Mouse (Mus musculus): ENCODE results near the gene Glp1r. TPM values are rescaled to one million over a fixed set of nuclear protein-coding genes. Genes with fewer than 3 reads are reported as not detected.

Gene Glp1r
- total RNA-seq (2015) (0.07 TPM in 1 of 2 replicates, not detected in the other), total RNA-seq (2017) (not detected in 2 replicates)

DNA sequence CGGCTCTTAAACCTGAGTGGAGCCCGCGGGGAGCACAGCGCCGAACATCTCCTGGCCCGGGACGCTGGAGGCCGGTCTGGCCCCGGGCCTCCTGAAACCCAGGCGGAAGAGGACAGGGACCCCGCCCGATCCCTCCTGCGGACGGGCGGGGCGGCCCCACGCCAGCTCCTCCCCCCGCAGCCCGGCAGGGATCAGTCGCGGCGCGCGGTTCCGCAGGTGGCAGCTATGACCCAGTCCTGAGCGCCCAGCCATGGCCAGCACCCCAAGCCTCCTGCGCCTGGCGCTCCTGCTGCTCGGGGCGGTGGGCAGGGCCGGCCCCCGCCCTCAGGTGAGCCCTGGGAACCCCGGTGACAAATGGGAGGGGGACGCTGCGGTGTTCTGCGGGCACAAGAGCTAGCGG is at the start of gene Glp1r:
Glp1r (plus strand) TSS at position 191 of the 400 bp plus-strand sequence.
- ATAC-seq (ENCODE audit: poor library complexity, severe bottlenecking): peak; percentile 56

DNA sequence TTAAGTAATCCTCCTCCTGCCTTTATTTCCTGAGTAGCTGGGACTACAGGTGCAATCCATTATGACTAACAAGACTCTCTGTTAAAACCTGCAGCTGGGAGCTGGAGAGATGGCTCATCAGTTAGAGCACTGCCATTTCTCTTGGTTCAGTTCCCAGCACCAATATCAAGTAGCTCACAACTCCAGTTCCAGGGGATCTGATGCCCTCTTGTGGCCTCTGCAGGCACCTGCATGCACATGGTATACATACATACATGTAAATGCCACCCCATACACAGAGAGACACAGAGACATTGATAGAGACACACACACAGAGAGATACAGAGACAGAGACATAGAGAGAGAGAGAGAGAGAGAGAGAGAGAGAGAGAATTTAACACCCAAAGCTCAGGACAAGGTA is 49.3 kb upstream of the Glp1r start:
- no peak for ATAC-seq (ENCODE audit: poor library complexity, severe bottlenecking)

DNA sequence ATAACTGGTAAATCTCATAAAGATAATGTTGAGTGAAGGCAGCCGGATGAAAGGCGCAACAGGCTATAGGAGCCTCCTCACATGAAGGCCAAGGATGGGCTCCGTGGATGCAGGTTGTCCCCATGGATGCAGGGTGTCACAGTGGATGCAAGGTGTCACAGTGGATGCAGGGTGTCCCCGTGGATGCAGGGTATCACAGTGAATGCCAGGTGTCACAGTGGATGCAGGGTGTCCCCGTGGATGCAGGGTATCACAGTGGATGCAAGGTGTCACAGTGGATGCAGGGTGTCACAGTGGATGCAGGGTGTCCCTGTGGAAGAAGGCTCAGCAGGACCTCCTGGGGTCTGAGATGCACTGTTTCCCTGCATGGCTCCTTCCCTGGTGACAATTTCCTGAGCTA is 44.3 kb upstream of the Glp1r start:
- no peak for ATAC-seq (ENCODE audit: poor library complexity, severe bottlenecking)

DNA sequence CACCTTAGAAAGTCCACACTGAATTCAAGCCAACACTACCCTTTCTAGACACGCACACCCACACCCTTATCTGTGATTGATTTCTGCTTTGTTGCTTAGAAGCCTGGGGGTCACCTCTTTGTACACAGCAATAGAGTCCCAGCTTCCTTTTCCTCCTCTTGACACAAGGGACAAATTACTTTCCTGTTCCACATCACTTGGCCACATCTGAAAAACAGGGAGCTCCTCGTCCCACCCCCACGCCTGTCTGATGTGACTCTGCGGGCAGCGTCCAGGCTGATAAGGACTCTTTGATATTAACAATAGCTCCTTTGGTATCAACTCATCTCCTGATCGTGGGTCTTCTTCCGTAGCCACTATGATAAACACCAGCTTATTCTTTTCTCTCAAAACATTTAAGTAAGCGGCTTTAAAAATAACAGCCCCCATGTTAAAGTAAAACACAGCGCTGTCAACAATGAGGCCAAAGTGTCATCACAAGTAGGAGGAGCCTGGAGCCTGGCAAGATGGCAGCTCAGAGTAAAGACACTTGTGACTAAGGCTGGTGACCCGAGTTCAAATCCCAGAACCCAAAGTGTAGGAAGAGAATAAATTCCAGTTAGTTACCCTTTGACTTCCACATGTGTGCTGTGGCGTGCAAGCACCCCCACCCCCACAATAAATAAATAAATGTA is 42.9 kb upstream of the Glp1r start:
- no peak for ATAC-seq (ENCODE audit: poor library complexity, severe bottlenecking)

DNA sequence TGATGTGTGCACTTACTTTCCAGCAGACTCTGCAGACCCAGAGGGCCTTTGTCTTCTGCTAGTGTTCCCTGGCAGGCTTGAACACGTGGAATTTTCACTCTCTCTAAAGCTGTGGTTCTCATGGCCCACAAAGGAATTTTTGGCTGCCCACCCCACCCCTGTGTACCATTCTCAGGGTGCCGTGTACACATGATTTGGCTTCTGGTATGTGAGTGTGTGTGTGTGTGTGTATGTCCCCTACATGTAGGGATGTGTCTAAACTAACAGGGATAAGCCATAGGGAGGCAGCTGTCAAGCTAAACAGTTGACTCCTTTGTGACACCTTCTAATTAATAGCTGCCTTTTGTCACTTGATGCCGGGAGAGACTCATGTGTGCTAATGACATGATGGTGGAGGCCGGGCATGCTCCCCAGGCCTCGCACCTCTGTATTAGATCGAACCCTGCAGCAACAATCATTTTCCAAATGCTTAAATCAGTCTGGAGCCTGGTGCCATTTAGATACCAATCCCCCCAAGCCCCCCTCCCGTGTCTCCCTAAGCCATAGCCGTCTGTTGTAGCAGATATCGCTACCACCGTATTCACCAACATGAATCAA is 41.5 kb upstream of the Glp1r start:
- ATAC-seq (ENCODE audit: poor library complexity, severe bottlenecking): no peak

DNA sequence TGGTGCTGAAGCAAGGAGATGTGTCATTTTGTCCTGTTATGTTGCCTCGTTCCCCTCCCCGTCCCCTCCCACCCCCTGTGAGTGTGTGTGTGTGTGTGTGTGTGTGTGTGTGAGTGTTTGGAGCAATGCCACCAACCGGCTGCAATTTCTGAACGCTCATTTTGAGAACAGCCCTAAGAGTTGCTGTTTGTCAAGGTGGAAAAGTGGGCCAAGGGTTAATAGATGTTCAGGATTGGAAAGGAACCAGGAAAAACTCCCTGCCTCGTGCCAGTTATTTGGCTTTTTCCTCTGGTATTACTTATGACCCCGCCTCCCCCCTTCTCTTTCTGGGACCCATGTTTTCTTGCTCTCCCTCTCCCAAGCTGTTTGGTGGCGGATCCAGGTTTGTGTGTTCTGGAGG is 41.0 kb upstream of the Glp1r start:
- no peak for ATAC-seq (ENCODE audit: poor library complexity, severe bottlenecking)

DNA sequence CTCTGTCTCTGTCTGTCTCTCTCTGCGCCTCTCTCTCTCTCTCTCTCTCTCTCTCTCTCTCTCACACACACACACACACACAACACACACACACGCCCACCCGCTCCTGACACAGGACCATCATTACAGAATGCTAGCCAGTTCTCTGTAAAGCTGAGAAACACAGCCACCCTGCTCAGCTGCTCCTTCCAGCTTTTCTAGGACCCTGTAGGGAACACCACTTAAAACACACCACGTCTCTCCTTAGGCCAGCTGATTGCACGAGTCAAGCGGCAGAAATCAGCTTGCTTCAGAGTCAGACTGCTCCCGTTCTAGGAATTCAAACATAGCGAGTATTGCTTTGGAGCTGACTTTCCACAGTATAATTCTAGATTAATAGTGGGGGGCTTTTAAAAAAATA is 35.3 kb upstream of the Glp1r start:
- no peak for ATAC-seq (ENCODE audit: poor library complexity, severe bottlenecking)

DNA sequence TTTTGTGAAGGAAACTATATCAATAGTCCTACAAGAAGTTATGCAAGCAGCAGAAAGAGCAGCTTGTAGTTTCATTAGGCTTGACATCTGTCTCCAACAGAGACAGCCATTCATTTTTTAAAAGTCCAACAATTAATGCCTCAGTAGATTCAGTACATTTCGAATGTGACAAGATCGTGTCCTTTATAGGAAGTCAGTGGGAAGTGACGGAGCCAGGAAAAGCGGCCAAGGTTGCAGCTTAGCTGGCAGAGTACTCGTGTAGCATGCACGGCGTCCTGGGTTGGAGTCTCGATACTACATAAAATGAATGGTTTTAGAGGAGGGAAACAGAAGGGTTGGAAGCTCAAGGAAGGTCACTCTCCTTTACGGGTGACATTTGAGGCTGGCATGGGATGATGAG is 34.7 kb upstream of the Glp1r start:
- ATAC-seq (ENCODE audit: poor library complexity, severe bottlenecking): no peak

DNA sequence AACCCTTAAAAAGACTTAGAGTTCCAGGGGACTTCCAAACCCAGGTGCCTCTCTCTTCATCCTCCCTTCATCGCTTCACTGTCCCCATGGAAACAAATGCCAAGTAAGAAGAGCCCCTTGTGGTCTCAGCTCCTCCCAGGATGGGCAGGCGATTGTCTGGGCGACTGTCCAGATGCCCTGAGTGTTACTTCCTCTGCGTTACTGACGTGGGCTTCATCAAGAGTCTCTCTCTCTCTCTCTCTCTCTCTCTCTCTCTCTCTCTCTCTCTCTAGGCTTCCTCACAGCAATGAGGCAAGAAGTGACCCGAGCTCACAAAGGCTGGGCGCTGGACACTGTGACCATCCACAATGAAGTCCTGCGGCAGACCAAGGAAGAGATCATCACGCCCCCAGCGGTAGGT is 30.6 kb upstream of the Glp1r start:
- ATAC-seq (ENCODE audit: poor library complexity, severe bottlenecking): no peak

DNA sequence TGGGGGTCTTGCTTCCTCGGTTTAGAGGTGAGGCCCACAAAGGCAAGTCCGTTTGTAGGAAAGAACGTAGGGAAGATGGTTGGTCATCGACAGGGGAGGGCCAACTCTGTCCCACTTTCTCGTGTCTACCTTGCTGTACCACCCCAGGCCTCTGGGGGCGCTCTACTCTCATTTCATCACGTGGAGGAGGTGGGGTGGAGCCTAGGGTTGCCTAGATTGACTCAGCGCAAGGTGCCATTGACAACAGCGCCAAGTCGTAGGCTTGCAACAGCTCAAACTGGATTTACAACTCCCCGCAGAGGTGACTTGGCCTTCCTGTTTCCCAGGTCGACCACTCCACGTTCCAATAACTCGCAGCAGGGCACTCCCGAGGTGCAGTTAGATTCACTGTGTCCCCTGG is 27.3 kb upstream of the Glp1r start:
- ATAC-seq (ENCODE audit: poor library complexity, severe bottlenecking): no peak

DNA sequence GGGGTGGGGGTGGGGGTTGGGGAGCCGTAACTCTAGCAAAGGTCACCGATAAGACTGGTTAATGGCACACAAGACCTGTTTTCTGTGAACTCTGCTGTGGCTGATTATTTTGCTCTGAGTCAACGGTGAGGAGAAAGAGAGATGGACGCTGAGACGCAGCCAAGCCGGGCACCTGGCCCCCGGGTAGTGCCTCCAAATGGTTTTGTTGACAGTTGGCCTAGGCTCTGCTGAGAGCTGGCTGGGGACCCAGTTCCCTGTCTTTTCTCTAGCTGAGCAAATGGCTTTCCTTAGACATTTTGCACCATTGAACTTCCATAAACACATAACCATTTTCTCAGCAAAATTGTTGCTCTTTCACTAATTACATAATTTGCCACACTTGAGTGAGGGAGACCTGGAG is 24.2 kb upstream of the Glp1r start:
- ATAC-seq (ENCODE audit: poor library complexity, severe bottlenecking): no peak

DNA sequence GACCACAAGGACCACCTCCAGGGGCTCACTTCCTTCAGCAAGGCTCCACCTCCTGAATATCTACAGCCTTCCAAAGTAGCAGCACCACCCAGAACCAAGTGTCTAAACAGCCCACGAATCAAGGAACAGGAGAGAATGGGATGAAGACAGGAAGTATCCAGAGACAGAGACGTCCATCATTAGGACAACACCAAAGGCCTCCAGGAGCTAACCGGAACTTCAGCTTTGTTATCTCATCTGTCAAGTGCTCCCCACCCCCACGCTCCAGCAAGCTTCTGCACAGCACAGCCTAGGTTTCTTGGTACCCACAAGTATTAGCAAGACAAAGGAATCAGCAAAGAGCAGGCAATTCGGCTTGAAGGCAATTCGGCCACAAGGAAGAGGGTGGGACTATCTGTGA is 23.0 kb upstream of the Glp1r start:
- no peak for ATAC-seq (ENCODE audit: poor library complexity, severe bottlenecking)

DNA sequence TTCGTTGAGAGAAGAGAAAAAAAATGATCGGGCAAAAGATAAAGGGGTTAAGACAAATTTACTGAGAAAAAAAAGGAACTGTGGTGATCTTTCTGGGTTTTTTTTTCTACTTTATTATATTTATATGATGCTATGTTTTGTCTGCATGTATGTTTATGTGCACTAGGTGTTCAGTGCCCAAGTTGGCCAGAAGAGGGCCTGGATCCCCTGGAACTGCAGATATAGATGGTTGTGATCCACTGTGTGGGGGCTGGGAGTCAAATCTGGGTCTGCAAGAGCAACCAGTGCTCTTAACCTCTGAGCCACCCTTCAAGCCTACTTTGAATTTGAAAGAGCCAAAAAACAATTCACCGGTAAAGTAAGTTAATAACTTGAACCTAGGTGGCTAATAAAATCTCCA is 21.2 kb upstream of the Glp1r start:
- ATAC-seq (ENCODE audit: poor library complexity, severe bottlenecking): no peak

DNA sequence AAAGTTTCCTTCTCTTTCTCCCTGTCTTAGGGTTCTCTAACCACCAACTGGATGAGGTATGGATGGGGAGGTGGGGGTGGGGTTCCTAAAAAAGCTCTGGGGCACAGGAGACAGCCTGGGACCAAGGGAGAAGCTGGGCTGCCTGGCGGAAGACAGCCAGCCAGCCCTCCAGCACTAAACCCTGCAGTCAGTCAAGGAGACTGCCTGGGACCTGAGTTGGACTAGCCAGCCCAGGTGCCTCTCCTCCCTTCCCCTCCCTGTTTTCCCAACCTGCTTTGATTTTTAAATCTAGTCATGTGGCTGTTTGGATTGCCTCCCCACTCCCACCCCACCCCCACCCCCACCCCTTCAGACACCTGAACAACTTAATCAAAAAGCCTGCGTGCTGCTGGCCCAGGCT is 20.6 kb upstream of the Glp1r start:
- ATAC-seq (ENCODE audit: poor library complexity, severe bottlenecking): no peak

DNA sequence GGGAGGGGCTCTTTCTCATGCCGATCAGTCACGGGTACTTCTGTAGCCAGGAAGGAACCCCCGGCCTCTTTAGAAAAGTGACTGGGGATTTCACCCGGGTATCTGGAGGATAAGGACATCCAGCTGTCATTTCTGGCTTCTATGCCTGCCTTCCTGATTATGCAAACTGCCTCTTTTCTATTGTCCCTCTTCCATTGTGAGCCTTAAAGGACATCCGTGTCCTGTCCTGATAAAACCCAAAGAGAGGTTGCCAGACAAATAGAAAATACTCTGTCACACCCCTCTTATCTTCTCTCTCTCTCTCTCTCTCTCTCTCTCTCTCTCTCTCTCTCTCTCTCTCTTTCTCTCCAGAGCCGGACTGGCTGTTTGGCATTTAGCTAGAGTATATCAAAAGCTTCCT is 19.4 kb upstream of the Glp1r start:
- ATAC-seq (ENCODE audit: poor library complexity, severe bottlenecking): no peak

DNA sequence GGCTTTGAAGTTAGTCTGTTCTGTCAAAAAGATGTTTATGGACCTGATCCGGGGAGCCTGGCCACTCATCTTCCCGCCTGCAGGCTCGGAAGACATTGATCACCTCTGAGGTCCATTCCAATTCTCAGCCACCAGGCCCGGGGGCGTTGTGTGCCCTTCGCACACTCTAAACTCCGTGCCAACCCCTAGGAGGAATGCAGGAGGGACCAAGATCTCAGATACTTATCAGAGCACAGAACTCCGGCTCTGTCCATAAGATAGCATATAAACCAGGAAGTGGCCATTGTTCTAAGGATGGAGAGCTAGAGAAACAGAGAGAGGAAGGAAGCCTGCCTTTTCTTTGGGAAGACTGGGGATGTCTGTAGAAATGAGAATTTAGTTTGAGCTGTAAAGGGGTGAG is 18.1 kb upstream of the Glp1r start:
- ATAC-seq (ENCODE audit: poor library complexity, severe bottlenecking): no peak

DNA sequence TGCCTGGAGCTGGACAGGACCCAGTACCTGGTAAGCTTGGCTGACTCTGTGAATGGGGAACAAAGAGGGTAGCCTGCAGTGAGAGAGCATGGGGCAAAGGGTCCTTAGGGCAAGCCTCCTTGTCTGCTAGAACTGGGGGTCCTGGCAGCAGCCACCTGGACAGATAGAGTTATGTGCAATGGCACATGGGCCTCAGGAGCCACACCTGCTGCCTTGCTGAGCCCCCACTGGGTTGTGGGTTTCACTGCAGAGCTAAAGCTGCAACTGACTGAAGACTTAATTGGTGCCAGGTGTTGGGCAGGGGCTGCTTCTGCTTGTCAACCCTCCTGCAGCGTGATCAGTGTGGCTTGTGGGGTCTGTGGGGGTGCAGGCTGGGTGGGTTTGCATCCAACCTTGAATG is 9.5 kb upstream of the Glp1r start:
- no peak for ATAC-seq (ENCODE audit: poor library complexity, severe bottlenecking)

DNA sequence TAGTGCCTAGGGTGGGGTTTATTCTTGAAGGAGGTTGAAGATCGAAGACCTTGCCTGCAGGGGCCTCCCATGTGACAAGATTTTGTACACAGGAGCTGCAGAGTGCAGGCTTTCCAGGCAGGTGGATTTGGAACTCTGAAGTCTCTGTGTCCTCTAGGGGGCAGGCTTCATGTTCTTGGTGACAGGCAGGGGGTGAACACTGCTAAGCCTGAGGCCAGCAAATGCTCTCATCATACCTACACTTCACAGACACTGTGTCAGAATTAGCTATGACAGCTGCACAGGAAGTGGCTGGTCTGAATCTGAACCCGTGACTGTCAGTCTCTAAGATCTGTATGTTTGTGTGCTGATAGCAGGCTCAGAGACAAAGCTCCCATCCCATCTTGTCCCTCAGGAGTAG is 8.9 kb upstream of the Glp1r start:
- no peak for ATAC-seq (ENCODE audit: poor library complexity, severe bottlenecking)

DNA sequence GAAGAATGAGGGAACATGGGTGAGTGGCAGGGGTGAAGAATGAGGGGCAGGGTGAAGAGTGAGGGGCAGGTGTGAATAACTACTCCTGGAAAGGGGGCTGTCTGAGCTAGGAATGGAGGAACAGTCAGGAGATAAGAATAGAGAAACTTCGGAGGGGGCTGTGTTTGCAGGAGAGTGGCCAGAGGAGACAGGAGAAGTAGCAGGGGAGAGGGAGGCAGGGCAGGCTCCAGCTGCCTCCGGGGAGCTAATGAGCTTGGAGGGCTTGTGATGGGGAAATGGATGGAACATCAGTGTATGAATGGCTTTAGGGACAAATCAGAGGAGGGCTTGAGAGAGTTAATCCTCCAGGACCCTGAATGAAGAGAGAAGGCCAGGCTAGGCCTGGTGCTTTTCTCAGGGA is 4.5 kb upstream of the Glp1r start:
- no peak for ATAC-seq (ENCODE audit: poor library complexity, severe bottlenecking)

DNA sequence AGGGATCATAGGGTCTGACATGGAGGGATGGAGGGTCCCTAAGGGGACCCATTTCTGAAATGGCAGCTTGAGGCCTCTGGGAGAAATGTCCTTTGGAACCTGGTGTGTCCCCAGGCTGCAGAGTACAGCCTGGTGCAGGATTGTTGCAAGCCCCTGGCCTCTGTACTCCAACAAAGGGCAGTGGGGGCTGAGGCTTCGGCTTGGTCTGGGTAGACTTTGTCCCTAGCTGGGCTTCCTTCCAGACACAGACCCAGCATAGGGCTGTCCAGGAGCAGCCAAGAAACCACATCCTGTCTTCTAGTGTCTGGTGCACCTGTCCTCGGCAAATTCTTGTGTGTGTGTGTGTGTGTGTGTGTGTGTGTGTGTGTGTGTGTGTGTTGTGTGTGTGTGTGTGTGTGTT is 2.5 kb downstream of the Glp1r start:
- no peak for ATAC-seq (ENCODE audit: poor library complexity, severe bottlenecking)

DNA sequence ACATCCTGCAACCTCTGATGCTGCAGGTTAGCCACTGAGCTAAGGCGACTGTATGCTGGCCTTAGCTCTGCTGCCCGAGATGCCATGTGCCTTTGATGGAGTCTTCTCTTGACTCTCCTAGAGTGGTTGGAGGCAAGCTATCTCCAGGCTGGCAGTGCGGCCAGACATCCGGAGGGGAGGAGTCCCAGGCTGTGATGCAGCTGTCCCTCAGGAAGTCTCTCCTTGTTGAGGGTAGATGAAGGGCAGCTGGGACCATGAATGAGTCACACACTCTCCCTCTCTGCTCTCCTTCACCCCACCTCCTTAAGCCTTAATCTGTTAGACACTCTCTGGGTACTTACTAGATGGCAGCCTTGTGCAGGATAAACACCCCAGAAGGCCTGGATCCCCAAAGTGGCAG is 6.0 kb downstream of the Glp1r start:
- no peak for ATAC-seq (ENCODE audit: poor library complexity, severe bottlenecking)

DNA sequence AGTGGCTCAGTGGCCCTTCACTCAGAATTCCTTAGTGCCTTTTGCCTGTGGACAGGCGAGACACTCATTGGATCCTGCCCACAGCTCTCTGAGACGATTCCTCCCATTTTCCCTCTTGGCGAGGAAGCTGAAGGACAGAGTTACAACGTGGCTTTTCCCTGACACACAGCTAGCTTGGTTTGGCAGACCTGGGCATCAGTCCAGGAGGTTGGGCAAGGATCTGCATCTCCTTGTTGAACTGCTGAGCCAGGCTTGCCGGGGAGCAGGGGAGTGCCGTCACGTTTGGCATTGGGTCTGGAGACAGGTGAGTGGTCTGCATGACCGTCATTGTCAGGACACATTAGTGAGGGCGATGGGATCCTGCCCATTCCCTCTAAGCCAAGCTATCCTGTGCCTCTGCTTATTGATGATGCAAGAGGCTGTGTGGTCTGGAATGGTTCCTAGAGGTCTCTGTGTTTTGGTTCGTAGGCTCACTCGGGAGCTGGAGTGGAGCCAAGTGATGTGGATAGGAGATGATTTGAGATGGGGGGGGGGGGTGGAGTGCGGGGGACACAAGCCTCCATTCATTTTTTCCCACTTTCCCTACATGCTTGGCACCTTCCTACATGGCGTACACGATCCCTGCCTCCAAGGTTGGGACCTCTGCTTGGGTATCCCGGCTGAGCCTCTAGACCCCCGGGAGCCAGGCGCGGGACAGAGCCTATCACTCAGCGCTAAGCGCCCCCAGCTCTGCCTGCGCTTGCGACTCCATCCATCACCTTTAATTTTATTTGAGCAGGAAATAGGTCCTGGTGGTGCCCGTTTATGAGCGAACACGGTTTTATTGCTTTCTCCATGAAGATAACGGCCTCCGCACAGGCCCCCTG is 9.5 kb downstream of the Glp1r start:
- ATAC-seq (ENCODE audit: poor library complexity, severe bottlenecking): no peak

All from megakaryocyte, adult 5-6 weeks (primary cell).